ENCODE assay signal across 24 mouse cellular contexts in genomic region chr2:120397951-120398350, GRCm38 (mm10). TPM values are rescaled to one million over a fixed set of nuclear protein-coding genes. Genes with fewer than 3 reads are reported as not detected.
DNase-seq lines count a peak whose midpoint lies in the region; ATAC-seq lines count a peak whose summit lies in the region.
"Had no signal": no experiment of that assay in that cellular context is flagged by ENCODE, and none has a peak within 500 bp of the region (broad histone marks: within the 10 kb centered on the region; RNA-seq: fewer than 3 reads in every experiment).

No protein-coding gene starts in this region.

- H3K9me3 ChIP-seq in kidney, embryonic 14.5 days (ENCODE audit: control insufficient read depth, low read length), result no peaks in the 10 kb centered on the region
- no peaks in the 10 kb centered on the region for H3K9me3 ChIP-seq in embryonic facial prominence, embryonic 10.5 days
- H3K9me3 ChIP-seq: embryonic facial prominence, embryonic 13.5 days; forebrain, embryonic 12.5 days; forebrain, embryonic 15.5 days; heart, embryonic 13.5 days had no signal

- H3K27me3 ChIP-seq in kidney, embryonic 14.5 days (ENCODE audit: control insufficient read depth, insufficient read depth, low read length), result no peaks in the 10 kb centered on the region
- H3K27me3 ChIP-seq in embryonic facial prominence, embryonic 10.5 days (replicated peaks; ENCODE audit: low read depth, poor library complexity, severe bottlenecking), result no peaks in the 10 kb centered on the region
- H3K27me3 ChIP-seq: embryonic facial prominence, embryonic 13.5 days; forebrain, embryonic 12.5 days; forebrain, embryonic 15.5 days; heart, embryonic 13.5 days had no signal

- no peak overlapping the region for H3K9ac ChIP-seq in kidney, embryonic 14.5 days (ENCODE audit: low read depth, low read length)
- H3K9ac ChIP-seq: embryonic facial prominence, embryonic 13.5 days; forebrain, embryonic 12.5 days; forebrain, embryonic 15.5 days; heart, embryonic 13.5 days; hindbrain, embryonic 14.5 days had no signal

- peaks cover 48% of the 10 kb centered on the region for H3K36me3 ChIP-seq in kidney, embryonic 14.5 days (ENCODE audit: control insufficient read depth, insufficient read depth, low read length)
- H3K36me3 ChIP-seq in embryonic facial prominence, embryonic 10.5 days (replicated peaks), result peaks cover 61% of the 10 kb centered on the region

- ATAC-seq in kidney, embryonic 14.5 days (ENCODE audit: low FRiP score, low TSS enrichment), result no peak
- ATAC-seq: CD4-positive, CD25-positive, alpha-beta regulatory T cell, adult 4 months; forebrain, embryonic 15.5 days; hindbrain, postnatal 0 days had no signal

- DNase-seq in kidney, adult 18-20 months, result peak; percentile 10
- peak; percentile 84 for DNase-seq in kidney, adult 9 months
- no peak for DNase-seq in kidney, postnatal 4 days
- peak; percentile 48 to 72 for DNase-seq in kidney, postnatal 36 days
- DNase-seq in embryonic facial prominence, embryonic 10.5 days (ENCODE audit: low spot score), result no peak
- DNase-seq: adrenal gland, adult 2 months; adrenal gland, postnatal 14 days; cerebellum, adult 11 months; cerebellum, adult 2 months; cerebellum, adult 9-11 months; cerebellum, postnatal 25 days; gastrocnemius, postnatal 25 days; heart, adult 18-20 months; heart, postnatal 14 days; heart, postnatal 4 days had no signal

- H3K4me3 ChIP-seq in kidney, embryonic 14.5 days (ENCODE audit: low read length), result no peak overlapping the region
- no peak overlapping the region for H3K4me3 ChIP-seq in embryonic facial prominence, embryonic 10.5 days
- H3K4me3 ChIP-seq: embryonic facial prominence, embryonic 13.5 days; erythroblast, embryonic 14.5 days; forebrain, embryonic 12.5 days; forebrain, embryonic 15.5 days; heart, embryonic 13.5 days had no signal

- no peak overlapping the region for H3K27ac ChIP-seq in kidney, embryonic 14.5 days (ENCODE audit: low read depth, low read length)
- H3K27ac ChIP-seq in embryonic facial prominence, embryonic 10.5 days (replicated peaks), result no peak overlapping the region
- H3K27ac ChIP-seq: embryonic facial prominence, embryonic 13.5 days; forebrain, embryonic 12.5 days; forebrain, embryonic 15.5 days; heart, embryonic 13.5 days; hindbrain, embryonic 14.5 days; hindbrain, postnatal 0 days had no signal

- H3K4me1 ChIP-seq in kidney, embryonic 14.5 days (ENCODE audit: control insufficient read depth, insufficient read depth, low read length), result peaks cover 3% of the 10 kb centered on the region; the same call in 1 of the 2 replicates
- peaks cover 8% of the 10 kb centered on the region for H3K4me1 ChIP-seq in embryonic facial prominence, embryonic 10.5 days

- WGBS in kidney, embryonic 14.5 days, result 81% methylated on average over 1 of the region's 1 CpGs
- WGBS in embryonic facial prominence, embryonic 10.5 days, result 93% methylated on average over 1 of the region's 1 CpGs

- no peak overlapping the region for H3K4me2 ChIP-seq in kidney, embryonic 14.5 days (replicated peaks; ENCODE audit: low read depth, low read length)
- H3K4me2 ChIP-seq: embryonic facial prominence, embryonic 13.5 days; forebrain, embryonic 12.5 days; forebrain, embryonic 15.5 days; heart, embryonic 13.5 days; hindbrain, embryonic 14.5 days had no signal

RNA-seq across cellular contexts. Expression of gene Ganc, which starts 5.7 kb away (rescaled TPM):
- polyA plus RNA-seq in kidney, embryonic 14.5 days (2014; fragmentation: Nextera tagmentation; extraction: Ambion mirVana), result 8.2 and 10.8 TPM in 2 replicates
- polyA plus RNA-seq in embryonic facial prominence, embryonic 10.5 days (2016; fragmentation: Nextera tagmentation; extraction: Ambion mirVana), result 7.0 and 10.1 TPM in 2 replicates

RNA-seq across cellular contexts. Expression of gene Tmem87a, which starts 6.0 kb away (rescaled TPM):
- 17.4 and 20.2 TPM in 2 replicates for polyA plus RNA-seq in kidney, embryonic 14.5 days (2014; fragmentation: Nextera tagmentation; extraction: Ambion mirVana)
- polyA plus RNA-seq in embryonic facial prominence, embryonic 10.5 days (2016; fragmentation: Nextera tagmentation; extraction: Ambion mirVana), result 7.1 TPM in 2 replicates

RNA-seq across cellular contexts. Expression of gene Vps39, which starts 45.0 kb away (rescaled TPM):
- polyA plus RNA-seq in kidney, embryonic 14.5 days (2014; fragmentation: Nextera tagmentation; extraction: Ambion mirVana), result 11.7 and 22.4 TPM in 2 replicates
- polyA plus RNA-seq in embryonic facial prominence, embryonic 10.5 days (2016; fragmentation: Nextera tagmentation; extraction: Ambion mirVana), result 24.6 and 27.1 TPM in 2 replicates

RNA-seq across cellular contexts. Expression of gene Capn3, which starts 57.9 kb away (rescaled TPM):
- 1.2 and 1.3 TPM in 2 replicates for polyA plus RNA-seq in kidney, embryonic 14.5 days (2014; fragmentation: Nextera tagmentation; extraction: Ambion mirVana)
- 1.6 and 1.7 TPM in 2 replicates for polyA plus RNA-seq in embryonic facial prominence, embryonic 10.5 days (2016; fragmentation: Nextera tagmentation; extraction: Ambion mirVana)
- polyA plus RNA-seq: erythroblast, embryonic 14.5 days had no signal

Comparison
In these comparisons a context has a peak if more than half of its experiments do, and no peak if none do; other contexts are left out.
1. DNase-seq: peak in kidney, adult 18-20 months (single experiment), kidney, adult 9 months (single experiment) and kidney, postnatal 36 days (2 of 2); none in kidney, postnatal 4 days (0 of 2) and embryonic facial prominence, embryonic 10.5 days (single experiment).